Mouse (Mus musculus) lung, postnatal 10 days (tissue): ENCODE results near the gene Hoxa1.

Source experiments
- DNase-seq: peaks from one replicate; pipeline ENCODE4 v3.0.0; 2021

The Hoxa1 gene

GRCm38 (mm10) chr6:52158276-52159051, at the start of gene Hoxa1:
Hoxa1 (minus strand) TSS chr6:52158317.
- DNase-seq = peak; percentile 93

GRCm38 (mm10) chr6:52207684-52207976, 49.5 kb upstream of the Hoxa1 start:
- no peak for DNase-seq

GRCm38 (mm10) chr6:52206882-52207683, 49.0 kb upstream of the Hoxa1 start:
- DNase-seq = no peak

- DNase-seq = no peak
Observed at GRCm38 (mm10) chr6:52205638-52206621, 47.8 kb upstream of the Hoxa1 start.

- DNase-seq = peak; percentile 19
Observed at GRCm38 (mm10) chr6:52205221-52205620, 47.1 kb upstream of the Hoxa1 start.

GRCm38 (mm10) chr6:52204050-52204752, 46.1 kb upstream of the Hoxa1 start, which contains the start of gene Hoxa5:
Hoxa5 (minus strand) TSS chr6:52204587.
- DNase-seq = peak; percentile 94

- DNase-seq = peak; percentile 47
Observed at GRCm38 (mm10) chr6:52203371-52204049, 45.4 kb upstream of the Hoxa1 start.

GRCm38 (mm10) chr6:52203121-52203370, 44.9 kb upstream of the Hoxa1 start:
- DNase-seq = peak; percentile 41

GRCm38 (mm10) chr6:52202362-52203120, 44.4 kb upstream of the Hoxa1 start:
- DNase-seq = peak; percentile 17

- DNase-seq = no peak
Observed at GRCm38 (mm10) chr6:52201269-52201668, 43.2 kb upstream of the Hoxa1 start.

GRCm38 (mm10) chr6:52200751-52201250, 42.7 kb upstream of the Hoxa1 start:
- DNase-seq = no peak

GRCm38 (mm10) chr6:52200073-52200750, 42.1 kb upstream of the Hoxa1 start:
- peak; percentile 73 for DNase-seq

- DNase-seq = peak; percentile 87
Observed at GRCm38 (mm10) chr6:52197271-52197670, 39.2 kb upstream of the Hoxa1 start.

GRCm38 (mm10) chr6:52196811-52197210, 38.7 kb upstream of the Hoxa1 start:
- peak; percentile 34 for DNase-seq

GRCm38 (mm10) chr6:52194690-52195089, 36.6 kb upstream of the Hoxa1 start:
- no peak for DNase-seq

- DNase-seq = peak; percentile 93
Observed at GRCm38 (mm10) chr6:52191860-52192550, 33.9 kb upstream of the Hoxa1 start.

GRCm38 (mm10) chr6:52190906-52191810, 33.0 kb upstream of the Hoxa1 start, which contains the start of gene Hoxa4:
Hoxa4 (minus strand) TSS chr6:52191753.
- no peak for DNase-seq

- DNase-seq = peak; percentile 75
Observed at GRCm38 (mm10) chr6:52190410-52190809, 32.3 kb upstream of the Hoxa1 start.
